Comparison of ENCODE assay signal across 24 mouse cellular contexts in genomic region chr6:94588365-94588764, GRCm38 (mm10).
"Had no signal": no experiment of that assay in that cellular context is flagged by ENCODE, and none has a peak within 500 bp of the region (broad histone marks: within the 10 kb centered on the region; RNA-seq: fewer than 3 reads in every experiment).

No protein-coding gene starts in this region.

- H3K4me3 ChIP-seq: layer of hippocampus, adult 2 months; left cerebral cortex, adult 2 months; limb, embryonic 12.5 days; limb, embryonic 15.5 days; megakaryocyte, embryonic 14.5 days; midbrain, embryonic 12.5 days; neural tube, embryonic 13.5 days; stomach, embryonic 15.5 days had no signal

- H3K4me1 ChIP-seq: megakaryocyte, embryonic 14.5 days had no signal

- H3K4me2 ChIP-seq: limb, embryonic 12.5 days; limb, embryonic 15.5 days; liver, embryonic 11.5 days; lung, embryonic 14.5 days; midbrain, embryonic 12.5 days; neural tube, embryonic 13.5 days; stomach, embryonic 15.5 days had no signal

- H3K27ac ChIP-seq: layer of hippocampus, adult 2 months; left cerebral cortex, adult 2 months; limb, embryonic 12.5 days; limb, embryonic 15.5 days; liver, embryonic 14.5 days; midbrain, embryonic 12.5 days; neural tube, embryonic 13.5 days; stomach, embryonic 15.5 days had no signal

- H3K36me3 ChIP-seq: limb, embryonic 12.5 days; limb, embryonic 15.5 days; midbrain, embryonic 12.5 days; neural tube, embryonic 13.5 days; stomach, embryonic 15.5 days had no signal

- H3K9ac ChIP-seq: limb, embryonic 12.5 days; limb, embryonic 15.5 days; liver, embryonic 14.5 days; liver, postnatal 0 days; lung, embryonic 14.5 days; midbrain, embryonic 12.5 days; neural tube, embryonic 13.5 days; stomach, embryonic 15.5 days had no signal

- DNase-seq: kidney, adult 18-20 months; kidney, adult 9 months; kidney, postnatal 25 days; layer of hippocampus, adult 9-11 months; layer of hippocampus, postnatal 36 days; liver, postnatal 0 days; lung, embryonic 14.5 days; lung, postnatal 36 days; right cerebral cortex, postnatal 14 days; spleen, adult 18-20 months; thymus, postnatal 25 days had no signal

- H3K9me3 ChIP-seq: limb, embryonic 12.5 days; limb, embryonic 15.5 days; neural tube, embryonic 13.5 days; stomach, embryonic 15.5 days had no signal

- ATAC-seq: inflammation-experienced regulatory T-cells, adult 6 months; intestine, embryonic 16.5 days; liver, postnatal 0 days; lung, postnatal 0 days had no signal

- H3K27me3 ChIP-seq: limb, embryonic 12.5 days; limb, embryonic 15.5 days; megakaryocyte, embryonic 14.5 days; midbrain, embryonic 12.5 days; neural tube, embryonic 13.5 days; stomach, embryonic 15.5 days had no signal
